Mouse (Mus musculus) embryonic stem cell, embryonic (primary cell): Measurements from ENCODE around the gene Gnaq.

ENCODE experiments used
- CTCF ChIA-PET, 4 experiments: fragments of 300-600 bp in 2 of 4; fragments of 350-600 bp in 2 of 4; sonication (Branson Sonifier 250); formaldehyde crosslinking; loops; one replicate each; lab custom pipeline; 2022; ENCODE audit warnings: inconsistent platforms in 2 of 4; lab: Charles Lee
- POLR2A ChIA-PET, 4 experiments: fragments of 300-600 bp in 2 of 4; fragments of 350-600 bp in 2 of 4; sonication (Branson Sonifier 250); formaldehyde crosslinking; loops; one replicate each; lab custom pipeline; 2022; ENCODE audit warnings: antibody characterized with exemption in 4 of 4, inconsistent platforms in 1 of 4; lab: Charles Lee

The Gnaq gene

DNA sequence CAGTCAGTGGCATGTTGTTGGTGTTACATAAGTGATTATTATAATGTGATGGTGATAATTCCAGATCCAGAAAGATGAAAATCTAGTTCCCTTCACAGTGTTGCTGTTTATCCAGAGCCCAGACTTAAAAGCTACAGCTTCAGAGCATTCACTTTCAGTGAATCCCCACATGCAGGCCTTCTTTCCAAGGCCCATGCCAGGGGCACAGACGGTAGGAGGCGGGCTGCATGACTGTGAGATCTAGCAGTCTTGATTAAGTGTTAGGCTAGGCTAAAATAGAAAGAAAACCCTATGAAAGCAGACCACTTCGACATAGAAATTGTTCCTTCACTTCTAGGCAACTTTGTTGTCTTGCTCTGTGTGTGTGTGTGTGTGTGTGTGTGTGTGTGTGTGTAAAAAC is 214.4 kb downstream of the Gnaq start:
- CTCF ChIA-PET: no interaction called here
- POLR2A ChIA-PET: no interaction called here

DNA sequence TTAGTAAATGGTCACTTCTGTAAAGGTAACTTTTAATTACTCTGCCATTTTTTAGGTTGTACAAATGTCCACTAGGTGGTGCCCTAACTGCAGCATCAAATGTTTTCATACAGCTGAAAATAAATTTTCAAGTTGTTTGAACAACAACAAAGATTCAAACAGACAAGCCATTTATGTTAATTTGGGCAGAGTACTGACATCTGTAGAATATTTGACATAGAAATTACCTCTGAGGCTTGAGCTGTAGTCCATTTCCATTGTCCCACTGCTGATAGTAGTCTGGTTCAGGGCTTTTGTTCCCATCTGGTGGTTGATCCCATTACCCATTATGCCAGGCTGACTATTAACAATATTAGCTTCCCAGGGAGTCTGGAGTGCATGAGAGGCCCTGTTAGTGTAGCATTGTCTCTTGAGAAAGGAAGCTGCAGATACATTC is 221.1 kb downstream of the Gnaq start:
- CTCF ChIA-PET: interaction anchor here (0.6 to 3.1 kb wide), 13 partner anchors 8 to 290 kb away, joined by 3 to 24 read pairs (median 3); no protein-coding TSS in a partner anchor
- POLR2A ChIA-PET: interaction anchor here in 1 of 4 experiments (0.6 kb wide), 1 partner anchor 175 kb away, joined by 3 read pairs; no protein-coding TSS in a partner anchor

DNA sequence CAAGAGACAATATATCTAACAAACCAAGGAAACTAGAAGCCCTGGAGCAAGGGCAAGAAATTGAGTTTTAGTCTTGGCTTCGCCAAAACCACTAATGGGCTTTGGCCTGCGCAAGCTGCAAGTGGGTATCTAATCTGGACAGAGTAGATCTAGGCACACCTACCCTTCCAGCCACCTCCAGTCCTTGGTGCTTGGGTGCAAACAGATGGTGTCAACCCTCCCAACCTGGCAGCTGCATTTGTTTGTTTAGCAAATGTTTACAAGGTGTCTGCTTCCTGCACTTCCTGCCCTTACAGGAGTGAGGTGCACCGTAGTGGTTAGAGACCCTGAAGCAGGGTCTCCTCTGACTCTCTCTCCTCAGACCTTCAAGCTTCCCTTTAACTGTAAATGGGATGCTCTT is 225.5 kb downstream of the Gnaq start:
- POLR2A ChIA-PET: interaction anchor here in 1 of 4 experiments (0.5 kb wide), 1 partner anchor 1814 kb away, joined by 3 read pairs; no protein-coding TSS in a partner anchor
- CTCF ChIA-PET: interaction anchor here in 3 of 4 experiments (1.1 to 1.3 kb wide), 3 partner anchors 197 to 243 kb away, joined by 3 to 4 read pairs (median 3); no protein-coding TSS in a partner anchor

DNA sequence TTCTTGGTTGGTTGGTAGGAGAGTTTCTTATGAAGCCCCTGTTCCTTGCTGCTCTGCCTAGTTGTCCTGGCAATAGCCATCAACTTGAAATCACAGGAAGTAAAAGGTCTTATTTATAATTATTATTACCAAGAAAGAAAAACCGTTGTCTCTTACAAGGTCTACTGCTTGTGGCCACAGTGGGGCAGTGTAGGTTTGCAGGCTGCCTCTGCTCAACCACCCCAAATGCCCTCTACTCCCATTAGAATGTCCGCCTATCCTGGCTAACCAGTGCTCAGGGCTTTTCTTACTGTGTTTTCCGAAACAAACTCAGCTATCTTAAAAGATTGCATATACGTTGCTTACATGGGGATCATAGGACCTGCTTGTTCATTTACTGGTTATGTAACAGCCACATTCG is 226.3 kb downstream of the Gnaq start:
- ChIA-PET CTCF (interaction anchor here in 1 of 4 experiments (1.1 kb wide), 1 partner anchor 242 kb away, joined by 4 read pairs; no protein-coding TSS in a partner anchor), POLR2A (interaction anchor here in 1 of 4 experiments (1.0 kb wide), 1 partner anchor 62 kb away, joined by 3 read pairs; no protein-coding TSS in a partner anchor)

DNA sequence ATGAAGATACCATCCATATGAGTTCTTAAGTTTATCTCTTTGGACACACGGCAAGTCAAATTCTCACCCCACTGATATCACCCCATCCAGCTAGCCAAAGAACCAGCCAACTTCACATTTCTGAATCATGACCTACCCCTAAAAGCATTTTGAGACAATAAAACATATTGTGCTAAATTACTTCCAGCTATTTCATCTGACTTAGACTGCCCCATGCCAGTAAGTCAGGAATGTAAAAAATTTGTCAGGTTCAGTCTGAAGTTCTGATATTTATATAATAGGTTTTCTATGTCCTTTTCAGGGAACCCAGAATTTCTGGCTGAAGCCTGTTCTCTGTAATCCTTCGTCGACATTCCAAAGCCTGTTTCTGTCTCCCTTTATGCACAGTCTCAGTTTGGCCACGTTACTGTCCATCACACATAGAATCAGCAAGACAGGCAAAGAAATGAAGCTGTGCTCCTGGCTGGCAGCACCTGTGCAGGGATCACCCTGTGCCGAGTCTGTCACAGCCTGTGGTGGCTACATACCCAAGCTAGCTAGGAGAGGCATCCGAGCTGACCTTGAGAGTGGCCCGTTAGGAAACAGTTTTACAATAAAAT is 233.9 kb downstream of the Gnaq start:
- POLR2A ChIA-PET: interaction anchor here in 1 of 4 experiments (1.2 kb wide), 1 partner anchor 124 kb away, joined by 3 read pairs; no protein-coding TSS in a partner anchor

DNA sequence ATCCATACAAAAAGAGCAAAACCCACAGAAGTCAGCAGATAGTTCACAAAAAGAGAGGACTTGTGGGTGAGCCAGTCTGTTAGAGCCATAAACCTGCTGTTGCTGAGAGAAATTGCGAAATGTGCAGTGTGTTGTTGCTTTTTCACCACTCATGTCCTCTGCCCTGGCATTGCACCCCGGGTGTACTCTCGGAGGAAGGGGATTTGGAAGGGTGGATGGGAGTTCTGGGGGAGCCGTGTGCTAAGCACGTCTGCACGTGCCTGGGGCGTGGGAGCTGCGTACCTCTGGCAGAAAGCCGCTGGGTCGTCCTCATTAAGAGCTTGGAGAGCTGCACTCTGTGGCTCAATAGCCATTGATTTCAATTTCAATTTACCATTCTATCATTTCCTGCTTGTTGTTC is 234.6 kb downstream of the Gnaq start:
- POLR2A ChIA-PET: interaction anchor here in 1 of 4 experiments (1.2 kb wide), 1 partner anchor 124 kb away, joined by 3 read pairs; no protein-coding TSS in a partner anchor
- CTCF ChIA-PET: interaction anchor here in 2 of 4 experiments (0.7 to 1.2 kb wide), 3 partner anchors 25 to 190 kb away, joined by 3 read pairs; partner anchors contain the start of gene Gna14 (in 1 of the 2)

More for the DNA sequence above, 233.9 kb downstream of the Gnaq start:
- CTCF ChIA-PET: interaction anchor here in 1 of 4 experiments (1.2 kb wide), 1 partner anchor 24 kb away, joined by 3 read pairs; no protein-coding TSS in a partner anchor

DNA sequence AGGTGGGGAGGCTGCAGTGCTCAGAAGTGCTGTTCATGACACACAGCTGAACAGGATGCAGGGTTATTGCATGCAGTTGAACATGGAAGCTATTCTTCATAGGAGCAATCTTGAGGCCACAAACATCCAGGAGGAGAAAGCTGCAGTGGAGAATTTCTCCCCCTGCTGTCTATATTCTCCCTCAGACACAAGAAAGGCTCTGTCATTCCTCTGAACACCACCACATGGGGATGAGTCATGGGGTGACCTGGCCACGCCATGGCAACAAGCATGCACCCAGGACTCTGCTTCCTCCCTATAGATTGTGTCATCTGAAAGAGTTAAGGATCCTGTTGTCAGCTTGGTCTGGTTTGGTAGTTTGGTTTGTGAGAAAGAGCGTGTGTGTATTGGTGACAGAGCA is 239.0 kb downstream of the Gnaq start:
- ChIA-PET CTCF (no interaction called here), POLR2A (no interaction called here)

DNA sequence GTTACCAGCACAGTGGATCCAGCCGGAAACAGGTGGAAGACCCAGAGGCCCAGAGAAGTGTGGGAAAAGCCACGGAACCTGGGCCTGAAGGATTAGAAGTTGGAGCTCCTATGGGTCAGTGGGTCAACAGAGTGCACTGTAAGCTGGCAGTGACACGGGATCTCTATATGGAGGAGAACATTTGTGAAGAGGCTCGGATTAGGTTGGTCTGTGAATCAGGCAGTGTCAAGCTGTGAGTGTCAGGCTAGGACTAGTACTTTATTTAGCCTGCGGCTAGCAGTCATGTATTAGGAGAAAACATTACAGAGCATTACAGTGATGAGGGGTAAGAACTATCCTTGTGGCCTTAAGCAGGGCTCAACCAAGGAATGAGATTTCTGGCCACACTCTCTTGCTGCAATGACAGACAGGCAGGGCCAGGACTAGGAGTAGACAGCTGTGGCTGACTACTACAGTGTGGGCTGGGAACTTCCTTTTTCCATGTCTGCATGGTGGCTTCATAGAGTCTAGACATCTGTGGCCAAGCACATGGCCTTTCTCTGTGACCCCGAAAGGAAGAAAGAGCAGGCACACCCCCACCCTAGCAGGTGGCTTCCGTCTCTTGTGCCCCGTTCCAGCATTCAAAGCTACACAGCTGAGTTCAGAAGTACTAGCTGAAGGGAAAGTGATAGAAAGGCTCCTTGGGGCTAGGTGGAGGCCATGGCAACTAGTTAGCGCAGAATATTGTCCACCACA is 240.3 kb downstream of the Gnaq start:
- ChIA-PET CTCF (interaction anchor here in 1 of 4 experiments (1.2 kb wide), 1 partner anchor 11 kb away, joined by 4 read pairs; no protein-coding TSS in a partner anchor), POLR2A (interaction anchor here in 2 of 4 experiments (0.7 to 1.1 kb wide), 2 partner anchors 13 to 39 kb away, joined by 3 read pairs; no protein-coding TSS in a partner anchor)

DNA sequence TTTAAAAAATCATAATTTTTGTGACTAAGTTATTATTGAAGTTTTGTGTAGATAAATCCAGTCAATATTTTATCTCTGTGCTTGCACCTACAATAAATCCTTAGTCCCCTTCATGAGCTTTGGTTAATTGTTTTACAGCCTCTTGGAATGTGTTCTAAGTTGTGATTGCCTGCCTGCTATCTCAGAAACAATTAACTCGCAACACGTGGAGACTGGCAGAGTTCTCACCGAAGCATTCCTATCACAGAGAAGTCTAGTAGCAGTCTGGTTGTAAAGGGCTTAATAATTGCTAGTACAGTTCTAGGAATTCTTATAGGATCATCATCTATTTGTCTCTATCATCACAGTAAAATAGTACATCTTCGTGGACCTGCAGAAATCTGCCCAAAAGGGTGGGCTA is 243.2 kb downstream of the Gnaq start:
- POLR2A ChIA-PET: interaction anchor here in 1 of 4 experiments (1.3 kb wide), 1 partner anchor 43 kb away, joined by 3 read pairs; no protein-coding TSS in a partner anchor
- CTCF ChIA-PET: no interaction called here

DNA sequence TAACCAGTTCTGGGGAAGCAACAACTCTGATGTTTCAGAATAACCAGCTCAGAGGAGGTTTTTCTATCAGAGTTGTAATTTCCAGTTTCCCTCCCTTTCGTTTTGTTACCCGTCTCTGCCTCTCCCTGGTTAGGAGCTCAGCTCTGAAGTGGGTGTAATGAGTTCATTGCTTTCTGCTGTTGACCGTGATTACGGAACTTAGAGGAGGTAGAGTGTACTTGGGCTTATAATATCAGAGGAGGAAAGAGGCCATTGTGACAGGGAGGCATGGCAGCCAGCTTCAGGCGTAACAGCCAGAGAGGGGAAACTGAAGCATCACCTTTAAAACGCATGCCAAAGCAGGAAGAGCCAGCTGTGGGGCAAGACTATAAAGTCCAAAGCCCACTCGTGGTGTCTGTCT is 245.9 kb downstream of the Gnaq start:
- ChIA-PET CTCF (no interaction called here), POLR2A (no interaction called here)

DNA sequence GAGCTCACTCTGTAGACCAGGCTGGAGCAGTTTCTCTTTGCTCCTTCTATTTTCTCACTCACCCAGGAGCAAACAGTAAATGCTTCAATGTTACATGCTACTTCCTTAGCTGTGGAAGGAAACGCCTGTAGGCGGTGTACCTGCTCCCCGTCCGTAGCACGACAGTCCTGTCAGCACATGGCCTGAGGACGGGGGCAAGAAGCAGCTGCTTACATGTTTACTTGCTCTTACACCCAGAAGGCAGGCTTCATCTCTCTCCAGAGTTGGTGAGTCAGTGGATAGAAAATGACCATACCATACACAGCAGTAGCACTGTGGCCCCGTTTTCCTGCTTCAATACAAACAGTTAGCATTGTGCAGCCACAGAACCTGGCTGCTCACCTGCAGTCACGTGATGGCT is 247.1 kb downstream of the Gnaq start:
- ChIA-PET POLR2A (no interaction called here), CTCF (interaction anchor here in 1 of 4 experiments (0.5 kb wide), 1 partner anchor 80 kb away, joined by 3 read pairs; no protein-coding TSS in a partner anchor)

DNA sequence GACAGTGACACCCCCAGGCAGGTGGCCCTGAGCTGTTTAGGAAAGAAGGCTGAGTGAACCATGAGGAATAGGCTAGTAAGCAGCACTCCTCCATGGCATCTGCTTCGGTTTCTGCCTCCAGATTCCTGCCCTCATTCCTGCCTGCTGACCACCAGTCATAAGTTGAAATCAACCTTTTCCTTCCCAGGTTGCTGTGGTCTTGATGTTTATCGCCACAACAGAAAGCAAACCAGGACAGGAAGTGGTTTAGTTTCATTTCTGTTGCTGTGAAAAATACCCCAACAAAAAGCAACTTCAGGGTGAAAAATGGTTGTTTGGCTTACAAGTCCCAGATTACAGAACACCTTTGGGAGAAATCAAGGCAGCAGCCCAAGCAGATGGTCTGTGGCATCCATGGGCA is 249.8 kb downstream of the Gnaq start:
- CTCF ChIA-PET: no interaction called here
- POLR2A ChIA-PET: interaction anchor here in 1 of 4 experiments (0.6 kb wide), 1 partner anchor 297 kb away, joined by 4 read pairs; no protein-coding TSS in a partner anchor

DNA sequence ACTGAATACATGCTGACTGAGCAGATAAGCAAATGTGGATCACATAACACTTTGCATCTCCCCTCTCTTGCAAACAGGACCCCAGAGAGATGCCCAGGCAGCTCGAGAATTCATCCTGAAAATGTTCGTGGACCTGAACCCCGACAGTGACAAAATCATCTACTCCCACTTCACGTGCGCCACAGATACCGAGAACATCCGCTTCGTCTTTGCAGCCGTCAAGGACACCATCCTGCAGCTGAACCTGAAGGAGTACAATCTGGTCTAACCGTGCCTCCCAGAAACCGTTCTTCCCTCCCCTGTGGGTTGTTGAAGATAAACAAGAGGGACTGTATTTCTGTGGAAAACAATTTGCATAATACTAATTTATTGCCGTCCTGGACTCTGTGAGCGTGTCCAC is 250.5 kb downstream of the Gnaq start:
- ChIA-PET POLR2A (no interaction called here), CTCF (interaction anchor here in 1 of 4 experiments (1.6 kb wide), 1 partner anchor 11 kb away, joined by 4 read pairs; no protein-coding TSS in a partner anchor)

DNA sequence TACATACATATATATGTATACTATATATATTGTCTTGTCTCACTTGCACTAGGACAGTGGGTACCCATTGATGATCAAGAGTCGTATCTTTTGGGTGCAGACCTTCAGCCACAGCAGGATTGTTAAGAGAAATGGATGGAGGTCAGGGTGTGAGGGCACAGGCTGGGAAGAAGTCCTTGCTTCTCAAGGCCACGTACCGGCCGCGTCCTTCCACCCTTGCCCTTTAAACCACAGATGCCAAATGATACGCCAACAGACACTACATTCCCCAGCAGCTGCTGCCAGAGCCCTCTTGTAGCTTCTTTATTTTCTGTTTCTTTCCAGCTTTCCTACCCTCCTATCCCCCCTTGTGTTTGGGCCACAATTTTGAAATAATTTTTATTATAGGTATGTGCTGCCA is 251.5 kb downstream of the Gnaq start:
- ChIA-PET CTCF (interaction anchor here in 1 of 4 experiments (1.6 kb wide), 1 partner anchor 11 kb away, joined by 4 read pairs; no protein-coding TSS in a partner anchor), POLR2A (interaction anchor here in 2 of 4 experiments (0.6 to 0.7 kb wide), 2 partner anchors 10 to 480 kb away, joined by 3 to 6 read pairs; no protein-coding TSS in a partner anchor)

DNA sequence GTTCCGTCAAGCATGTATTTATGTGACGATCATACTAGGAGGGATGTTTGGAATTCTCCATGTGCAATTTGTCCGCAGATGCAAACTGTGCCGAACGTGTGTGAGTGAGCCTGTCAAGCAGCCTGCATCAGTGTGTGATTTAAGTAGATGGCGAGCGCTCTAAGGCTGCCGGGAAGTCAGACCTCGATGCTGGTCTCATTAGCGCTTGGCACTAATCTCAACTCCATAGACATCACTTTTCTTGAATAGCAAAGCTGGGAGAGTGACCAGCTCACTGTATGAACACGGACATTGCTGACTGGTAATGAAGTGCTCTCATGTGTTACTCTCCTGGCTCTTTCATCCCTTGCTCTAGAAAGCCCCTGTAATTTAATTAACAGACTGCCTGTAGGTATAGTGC is 252.3 kb downstream of the Gnaq start:
- POLR2A ChIA-PET: interaction anchor here in 1 of 4 experiments (1.0 kb wide), 1 partner anchor 13 kb away, joined by 3 read pairs; no protein-coding TSS in a partner anchor
- CTCF ChIA-PET: no interaction called here

DNA sequence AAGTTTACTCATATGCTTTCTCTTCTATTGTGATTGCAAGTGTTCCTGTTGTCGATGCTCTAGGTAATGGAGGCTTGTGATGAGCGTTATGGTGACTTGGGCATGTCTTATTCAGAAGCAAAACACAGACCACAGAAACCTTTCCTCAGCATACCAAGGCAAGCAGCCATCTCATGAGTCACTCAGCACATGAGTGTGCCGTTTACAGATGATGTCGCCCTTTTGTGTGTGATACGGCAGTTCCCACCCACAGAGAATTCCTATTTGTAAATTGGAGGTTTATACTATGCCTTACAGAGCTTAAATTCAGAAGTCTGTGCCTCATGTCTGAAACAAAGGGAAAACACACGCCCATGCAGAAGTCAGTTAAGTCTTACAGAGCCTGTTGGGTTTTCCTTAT is 253.9 kb downstream of the Gnaq start:
- ChIA-PET CTCF (interaction anchor here in 1 of 4 experiments (0.6 kb wide), 1 partner anchor 15 kb away, joined by 3 read pairs; no protein-coding TSS in a partner anchor), POLR2A (interaction anchor here in 1 of 4 experiments (1.0 kb wide), 1 partner anchor 10 kb away, joined by 4 read pairs; no protein-coding TSS in a partner anchor)

DNA sequence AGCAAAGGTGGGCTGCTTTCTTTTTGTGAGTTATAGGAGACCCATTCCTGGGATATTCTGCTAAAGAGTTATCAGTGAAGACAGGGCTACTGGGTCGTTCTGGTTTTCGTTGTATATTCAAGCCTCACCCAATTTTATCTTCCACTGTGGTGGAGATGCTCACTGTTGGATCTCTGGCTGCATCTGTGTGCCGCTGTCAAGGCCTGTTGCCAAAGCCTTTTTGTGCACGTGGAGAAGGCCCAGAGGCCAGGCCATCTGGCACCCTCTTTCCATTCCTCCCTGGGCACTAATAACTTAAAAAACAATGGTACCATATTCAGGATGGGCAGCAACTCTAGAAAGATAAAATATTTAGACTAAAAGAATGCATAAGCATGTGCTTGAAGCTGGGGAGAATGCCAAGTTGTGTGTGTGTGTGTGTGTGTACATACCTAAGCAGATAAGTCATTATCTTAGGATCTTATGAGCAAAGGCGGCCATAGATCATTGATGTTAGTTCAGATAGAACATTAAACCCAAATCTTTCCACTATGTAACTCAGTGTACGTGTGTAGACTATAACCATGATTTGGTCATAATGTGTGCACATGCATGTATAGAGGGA is 257.7 kb downstream of the Gnaq start:
- POLR2A ChIA-PET: no interaction called here

DNA sequence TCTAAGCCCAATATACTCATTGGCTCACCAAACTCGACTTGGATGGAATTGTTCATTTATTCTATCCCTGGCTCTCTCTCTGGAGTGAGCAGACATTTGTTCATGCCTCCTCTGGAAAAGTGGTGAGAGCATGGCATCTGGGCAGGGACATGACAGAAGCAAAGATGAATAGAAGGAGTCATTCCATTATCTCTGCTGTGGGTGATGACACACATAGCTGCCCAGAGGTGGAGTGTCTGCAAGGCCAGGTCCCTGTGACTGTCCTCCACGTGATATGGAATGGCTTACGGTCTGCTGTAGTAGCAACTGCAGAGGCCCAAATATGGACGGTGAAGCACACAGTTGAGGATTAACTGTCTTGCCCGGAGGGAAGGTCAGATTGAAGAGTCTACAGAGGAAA is 261.8 kb downstream of the Gnaq start:
- ChIA-PET CTCF (no interaction called here), POLR2A (interaction anchor here in 2 of 4 experiments (0.6 to 1.2 kb wide), 2 partner anchors 10 to 306 kb away, joined by 3 read pairs; no protein-coding TSS in a partner anchor)

More for the DNA sequence above, 257.7 kb downstream of the Gnaq start:
- CTCF ChIA-PET: no interaction called here
